Mouse (Mus musculus): ENCODE measurements around the gene Sema4c.

DNA sequence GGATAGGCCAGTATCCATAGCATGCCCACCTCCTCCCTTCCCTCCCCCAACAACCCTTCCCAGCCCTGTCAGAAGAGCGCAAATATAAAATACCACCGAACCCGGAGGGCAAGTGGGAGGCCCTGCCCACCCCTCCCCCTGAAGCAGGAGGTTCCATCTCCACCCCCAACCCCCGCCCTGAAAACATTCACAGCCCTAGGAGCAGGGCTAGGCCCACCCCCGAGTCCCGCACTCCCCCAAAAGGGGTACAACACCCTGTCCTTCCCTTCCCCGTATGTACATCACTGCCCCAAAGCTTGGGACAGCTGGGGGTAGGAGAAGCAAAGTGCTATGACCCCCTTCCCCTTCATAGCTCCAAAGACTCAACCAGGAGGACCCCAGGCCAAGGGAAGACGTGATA is 9.4 kb downstream of the Sema4c start:
- TF ChIP-seq CTCF (IDR thresholded peaks at IDR 0.05; ENCODE audit: borderline replicate concordance, control insufficient read depth, extremely low read depth, insufficient read depth, low read length, poor library complexity) (no peak), POLR2A (IDR thresholded peaks at IDR 0.05; ENCODE audit: control insufficient read depth, extremely low read depth, insufficient read depth, low read length, poor library complexity) (no peak)

All from thymus, adult 2 months (tissue).